8 mouse cellular contexts compared by ENCODE assay signal in genomic region chr2:131939404-131940111, GRCm38 (mm10). TPM values are rescaled to one million over a fixed set of nuclear protein-coding genes. Genes with fewer than 3 reads are reported as not detected.
DNase-seq lines count a peak whose midpoint lies in the region; ATAC-seq lines count a peak whose summit lies in the region.
"Had no signal": no experiment of that assay in that cellular context is flagged by ENCODE, and none has a peak within 500 bp of the region (broad histone marks: within the 10 kb centered on the region; RNA-seq: fewer than 3 reads in every experiment).

No protein-coding gene starts in this region.

- intact Hi-C loops in gastrocnemius, postnatal 36 days (cut with DNase I): loop anchor here (1.0 to 10.0 kb wide), 2 partner anchors 112 to 395 kb away; no protein-coding TSS in a partner anchor

- peak; percentile 80 for DNase-seq in NIH3T3 (ENCODE audit: low read depth)
- peak; percentile 67 to 80 for DNase-seq in cerebellum, postnatal 14 days
- peak; percentile 34 to 58 for DNase-seq in gastrocnemius, postnatal 36 days
- peak; percentile 48 to 71 for DNase-seq in layer of hippocampus, adult 8-10 months (ENCODE audit: low spot score in 2 of 2)
- peak; percentile 59 for DNase-seq in lung, postnatal 10 days
- DNase-seq in retina, postnatal 7 days (ENCODE audit: low read depth, low spot score): peak; percentile 44

- peak; percentile 95 for ATAC-seq in CD4-positive, CD25-positive, alpha-beta regulatory T cell, adult 4 months

RNA-seq across cellular contexts. Expression of gene Prnd, which starts 11.1 kb away (rescaled TPM):
- under 1 TPM in 1 of 2 experiments, not detected in 1; 0.19 TPM for polyA plus RNA-seq in CD4-positive, CD25-positive, alpha-beta regulatory T cell, adult 4 months (2017; shearing (Covaris generic))
- under 1 TPM; 0.39 to 0.84 TPM for total RNA-seq in gastrocnemius, postnatal 36 days (2021)
- total RNA-seq in layer of hippocampus, adult 8-10 months (2022): under 1 TPM in 2 of 4 experiments, not detected in 2; 0.13 to 0.19 TPM

RNA-seq across cellular contexts. Expression of gene Prn, which starts 29.8 kb away (rescaled TPM):
- not detected for polyA plus RNA-seq in CD4-positive, CD25-positive, alpha-beta regulatory T cell, adult 4 months (2017; shearing (Covaris generic))
- under 1 TPM; 0.15 to 0.39 TPM for total RNA-seq in gastrocnemius, postnatal 36 days (2021)
- under 1 TPM in 1 of 4 experiments, not detected in 3; 0.11 TPM for total RNA-seq in layer of hippocampus, adult 8-10 months (2022)
- polyA plus RNA-seq: heart, embryonic 14.5 days had no signal

RNA-seq across cellular contexts. Expression of gene Prnp, which starts 29.8 kb away (rescaled TPM):
- 10 to 100 TPM; 11.8 to 12.3 TPM for polyA plus RNA-seq in CD4-positive, CD25-positive, alpha-beta regulatory T cell, adult 4 months (2017; shearing (Covaris generic))
- total RNA-seq in gastrocnemius, postnatal 36 days (2021): 10 to 100 TPM; 69.7 to 94.8 TPM
- total RNA-seq in layer of hippocampus, adult 8-10 months (2022): 1,000 to 10,000 TPM; 1,012 to 1,060 (median 1,025) TPM

Comparison
In these comparisons a context has a peak if more than half of its experiments do, and no peak if none do; other contexts are left out.
1. Peak in every context shown above with its lines: DNase-seq and ATAC-seq.
2. RNA of gene Prnp, which starts 29.8 kb away (total RNA-seq): 1,012 to 1,060 TPM in layer of hippocampus, adult 8-10 months; 69.7 to 94.8 TPM in gastrocnemius, postnatal 36 days; every median in the first group is over 10 times any median in the second.